Mouse (Mus musculus) stomach, postnatal 0 days (tissue): ENCODE measurements at regions not wholly inside any gene's neighbourhood (a gene's known extent, or its start where the extent isn't known, plus 50 kb on each side); places are given as distances from the start of the nearest gene placed in this dataset.

Experiments used
- CTCF ChIP-seq: IDR thresholded peaks from 2 replicates; pipeline ENCODE4 v1.5.1; 2016; ENCODE audit warnings: antibody characterized with exemption, low read depth, mild to moderate bottlenecking, moderate library complexity
- EP300 ChIP-seq: optimal IDR thresholded peaks from 2 replicates; pipeline ENCODE3; 2016; ENCODE audit warnings: antibody characterized with exemption

- TF ChIP-seq CTCF, result no peak
- TF ChIP-seq EP300, result no peak
Observed at GRCm38 (mm10) chr11:56285575-56286260, 244.9 kb upstream of the Nmur2 start.
